Mouse (Mus musculus) heart, embryonic 14.5 days (tissue): ENCODE measurements around the gene Zfp672. TPM values are rescaled to one million over a fixed set of nuclear protein-coding genes. Genes with fewer than 3 reads are reported as not detected.
"Not testable (repeated sequence)": the region's sequence is repeated elsewhere in the genome, so short reads cannot be mapped to it uniquely, and the experiment has no call there.

Source experiments
- ATAC-seq: fragments of 200-750 bp; cut with Nextera tagmentation; 2 replicates; pipeline ENCODE4 v1.8.0; 2017; ENCODE audit warnings: low read depth, moderate TSS enrichment; ENCODE audit not compliant: insufficient number of reproducible peaks, insufficient read depth, low FRiP score
- H3K27ac ChIP-seq, 2 experiments: fragments of 200-500 bp in 1 of 2; fragments of 300-500 bp in 1 of 2; sonication (generic) in 1 of 2; replicated peaks in 1 of 2; 2 replicates each; pipeline ENCODE4 v1.5.1; 2012 to 2014; ENCODE audit warnings: low read depth in 2 of 2, low read length in 2 of 2, control low read depth in 1 of 2, mild to moderate bottlenecking in 1 of 2, mixed read lengths in 1 of 2; ENCODE audit not compliant: control insufficient read depth in 1 of 2, insufficient read depth in 1 of 2
- H3K27me3 ChIP-seq: fragments of 300-500 bp; sonication (generic); 2 replicates; pipeline ENCODE4 v1.6.1; 2014; ENCODE audit warnings: mild to moderate bottlenecking, low read length, control low read depth; ENCODE audit not compliant: control insufficient read depth, insufficient read depth
- H3K36me3 ChIP-seq: fragments of 300-500 bp; sonication (generic); 2 replicates; pipeline ENCODE4 v1.6.1; 2014; ENCODE audit warnings: mild to moderate bottlenecking, control low read depth, low read length, mixed read lengths; ENCODE audit not compliant: control insufficient read depth, insufficient read depth
- H3K4me1 ChIP-seq, 2 experiments: fragments of 200-500 bp in 1 of 2; fragments of 300-500 bp in 1 of 2; sonication (generic) in 1 of 2; 2 replicates each; pipeline ENCODE4 v1.6.1; 2012 to 2014; ENCODE audit warnings: low read length in 2 of 2, control low read depth in 1 of 2, mixed read lengths in 1 of 2; ENCODE audit not compliant: control insufficient read depth in 2 of 2, insufficient read depth in 2 of 2
- H3K4me2 ChIP-seq: fragments of 300-500 bp; sonication (generic); 2 replicates; pipeline ENCODE4 v1.6.1; 2014; ENCODE audit warnings: mild to moderate bottlenecking, low read length
- H3K4me3 ChIP-seq, 2 experiments: fragments of 200-500 bp in 1 of 2; fragments of 300-500 bp in 1 of 2; sonication (generic) in 1 of 2; 2 replicates each; pipeline ENCODE4 v1.5.1; 2012 to 2014; ENCODE audit warnings: low read length in 2 of 2, mild to moderate bottlenecking in 2 of 2, control low read depth in 1 of 2, low read depth in 1 of 2, moderate library complexity in 1 of 2; ENCODE audit not compliant: control insufficient read depth in 1 of 2, insufficient read depth in 1 of 2
- H3K9ac ChIP-seq: fragments of 300-500 bp; sonication (generic); 2 replicates; pipeline ENCODE4 v1.6.1; 2014; ENCODE audit warnings: mild to moderate bottlenecking, low read length
- H3K9me3 ChIP-seq: fragments of 300-500 bp; sonication (generic); 2 replicates; pipeline ENCODE4 v1.6.1; 2016; ENCODE audit warnings: low read length, control low read depth; ENCODE audit not compliant: control insufficient read depth
- WGBS: fragments of 180-500 bp; shearing (Covaris S2); extraction: QIAGEN DNeasy Blood & Tissue Kit; methylation state at CpG from one replicate; pipeline ENCODE4 v1.1.7; 2014; 5-methylcytosine and 5-hydroxymethylcytosine counted together
- polyA plus RNA-seq: library from polyadenylated mRNA; unstranded; fragments of >200 nt; fragmentation: Nextera tagmentation; extraction: Ambion mirVana; gene quantifications from 2 replicates; pipeline ENCODE4 v1.2.1, GENCODE M21; 2014

Gene Zfp672
- polyA plus RNA-seq, 1 experiment from 2014 or later, result 33.9 TPM

DNA sequence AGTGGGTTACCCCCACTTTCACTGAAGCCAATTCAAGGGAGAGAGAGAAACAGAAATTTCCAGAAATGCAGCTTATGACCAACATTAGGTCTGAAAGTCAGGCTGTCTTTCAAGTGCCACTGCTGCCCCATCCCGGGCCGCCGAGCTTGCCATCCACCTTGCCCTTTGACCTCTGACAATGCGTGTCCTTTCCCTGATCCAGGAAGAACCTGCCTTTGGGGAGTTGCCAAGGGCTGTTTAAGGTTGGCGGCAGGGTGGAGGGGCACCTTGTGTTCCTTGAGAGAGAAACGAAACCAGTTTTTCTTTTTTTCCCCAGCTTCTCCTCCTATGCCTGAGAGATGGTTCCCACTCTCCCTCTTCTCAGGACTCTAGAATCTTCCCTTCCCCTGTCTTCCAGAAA lies 32.4 kb upstream of the Zfp672 start:
- not testable (repeated sequence) for H3K4me2 ChIP-seq, H3K27ac ChIP-seq, H3K27me3 ChIP-seq, H3K9ac ChIP-seq, H3K4me3 ChIP-seq, H3K36me3 ChIP-seq, ATAC-seq, H3K4me1 ChIP-seq, H3K9me3 ChIP-seq
- no CpG with 5 or more reads among the region's 6 CpGs for WGBS

DNA sequence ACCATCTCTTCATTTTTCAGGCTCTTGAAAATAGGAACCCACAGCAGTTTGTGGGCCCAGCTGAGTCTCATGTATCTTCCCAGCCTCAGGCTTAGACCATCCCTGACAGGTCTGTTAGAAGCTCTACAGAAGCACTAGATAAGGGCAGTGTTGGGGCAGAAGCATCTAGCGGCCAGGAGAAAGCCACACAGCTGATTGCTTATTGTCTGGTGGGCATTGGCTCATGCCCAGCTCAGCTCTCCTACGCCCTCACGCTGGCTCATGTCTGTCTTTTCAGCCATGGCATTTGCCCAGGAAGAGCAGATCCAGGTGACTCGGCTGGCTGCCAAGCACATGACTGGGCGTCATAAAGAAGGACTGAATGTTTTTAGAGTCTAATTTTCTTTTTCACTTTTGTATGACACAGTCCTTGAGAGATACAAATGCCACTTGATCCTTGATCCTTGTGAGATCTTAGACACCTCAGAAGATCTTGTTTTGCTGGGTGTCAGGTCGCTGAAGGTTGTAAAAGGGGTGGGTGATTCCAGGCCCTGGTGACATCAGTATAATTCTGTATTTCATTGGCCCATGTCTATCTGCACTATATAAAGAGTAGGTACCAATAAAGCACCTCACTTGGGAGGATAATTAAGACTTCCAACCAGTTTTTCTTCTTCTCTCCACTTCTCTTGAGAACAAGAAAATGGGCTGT lies 27.9 kb upstream of the Zfp672 start:
- ATAC-seq, result no peak
- H3K9me3 ChIP-seq, result no peaks in the 10 kb centered on the region
- no peak overlapping the region for H3K9ac ChIP-seq
- H3K36me3 ChIP-seq, result no peaks in the 10 kb centered on the region
- H3K27me3 ChIP-seq, result no peaks in the 10 kb centered on the region
- H3K4me1 ChIP-seq, result no peaks in the 10 kb centered on the region; a peak in 1 of 4 replicates
- no peak overlapping the region for H3K27ac ChIP-seq
- no peak overlapping the region for H3K4me3 ChIP-seq
- 72% methylated on average over 6 of the region's 6 CpGs for WGBS
- no peak overlapping the region for H3K4me2 ChIP-seq

DNA sequence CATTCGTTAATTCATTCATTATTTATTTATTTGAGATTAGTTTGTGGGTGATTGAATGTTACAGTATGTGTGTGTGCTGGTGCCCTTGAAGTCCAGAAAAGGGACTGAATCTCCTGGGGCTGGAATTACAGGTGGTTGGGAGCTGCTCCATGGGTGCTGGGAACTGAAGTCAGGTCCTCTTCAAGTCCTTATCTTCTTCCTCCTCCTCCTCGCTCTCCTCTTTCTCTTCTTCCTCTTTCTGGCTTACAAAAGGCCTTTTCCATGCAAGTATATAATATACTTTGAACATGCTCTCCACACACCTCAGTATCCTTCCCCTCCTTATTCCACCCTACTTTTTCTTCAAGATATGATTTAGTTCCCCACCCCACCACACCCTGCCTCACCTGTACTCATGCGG lies 26.9 kb upstream of the Zfp672 start:
- no peak for ATAC-seq
- Histone ChIP-seq H3K27ac (no peak overlapping the region), H3K4me3 (no peak overlapping the region), H3K27me3 (no peaks in the 10 kb centered on the region), H3K4me2 (no peak overlapping the region), H3K4me1 (no peaks in the 10 kb centered on the region; a peak in 1 of 4 replicates), H3K36me3 (no peaks in the 10 kb centered on the region), H3K9me3 (no peaks in the 10 kb centered on the region), H3K9ac (no peak overlapping the region)
- WGBS, result 91% methylated on average over 3 of the region's 3 CpGs

DNA sequence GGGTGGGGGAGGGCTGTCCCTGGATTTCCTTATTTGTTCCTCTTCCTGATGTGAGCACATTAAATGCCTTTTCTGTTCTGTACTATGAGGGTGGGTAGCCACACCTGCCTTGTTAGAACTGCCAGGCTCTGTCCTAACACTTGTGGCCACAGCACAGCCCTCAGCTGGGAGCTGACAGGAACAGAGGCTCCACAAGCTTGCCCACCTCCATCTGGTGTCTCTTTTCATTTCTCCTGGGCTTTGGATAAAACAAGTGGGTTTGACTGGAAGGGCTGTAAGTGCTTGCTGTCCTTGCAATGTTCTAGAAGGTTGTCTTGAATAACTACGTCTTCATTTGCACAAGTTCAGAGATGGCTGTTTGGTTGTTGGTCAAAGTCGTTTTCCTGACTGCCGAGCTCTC lies 24.8 kb upstream of the Zfp672 start:
- H3K27ac ChIP-seq, result no peak overlapping the region
- H3K4me1 ChIP-seq, result no peaks in the 10 kb centered on the region; a peak in 1 of 4 replicates
- ATAC-seq, result no peak
- WGBS, result 70% methylated on average over 3 of the region's 3 CpGs
- H3K36me3 ChIP-seq, result no peaks in the 10 kb centered on the region
- no peaks in the 10 kb centered on the region for H3K9me3 ChIP-seq
- H3K4me2 ChIP-seq, result no peak overlapping the region
- no peaks in the 10 kb centered on the region for H3K27me3 ChIP-seq
- H3K9ac ChIP-seq, result no peak overlapping the region
- no peak overlapping the region for H3K4me3 ChIP-seq

- WGBS, result 47% methylated on average over 10 of the region's 10 CpGs
- Histone ChIP-seq H3K4me1 (no peaks in the 10 kb centered on the region; a peak in 1 of 4 replicates), H3K4me2 (no peak overlapping the region), H3K27ac (no peak overlapping the region), H3K27me3 (no peaks in the 10 kb centered on the region), H3K36me3 (no peaks in the 10 kb centered on the region), H3K4me3 (no peak overlapping the region), H3K9me3 (no peaks in the 10 kb centered on the region), H3K9ac (no peak overlapping the region)
- ATAC-seq, result no peak
These were observed 24.3 kb upstream of the Zfp672 start for GRCm38 (mm10) chr11:58354476-58354875.

DNA sequence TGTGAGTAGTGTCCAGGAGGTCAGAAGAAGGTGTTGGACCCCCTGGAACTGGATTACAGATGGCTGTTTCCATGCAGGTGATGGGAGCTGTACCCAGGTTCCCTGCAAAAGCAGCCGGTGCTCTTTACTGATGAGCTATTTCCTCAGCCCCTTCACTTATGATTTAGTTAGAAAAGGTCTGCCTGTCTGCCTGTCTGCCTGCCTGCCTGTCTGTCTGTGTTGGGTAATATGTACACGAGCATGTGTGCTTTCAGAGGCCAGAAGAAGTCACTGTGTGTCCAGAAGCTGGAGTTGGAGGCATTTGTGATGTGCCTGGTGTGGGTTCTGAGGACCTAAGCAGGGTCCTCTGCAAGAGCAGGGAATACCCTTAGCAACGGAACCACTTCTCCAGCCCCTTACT lies 23.6 kb upstream of the Zfp672 start:
- no peaks in the 10 kb centered on the region for H3K36me3 ChIP-seq
- no peak overlapping the region for H3K27ac ChIP-seq
- no peaks in the 10 kb centered on the region; a peak in 1 of 4 replicates for H3K4me1 ChIP-seq
- H3K27me3 ChIP-seq, result no peaks in the 10 kb centered on the region
- no peak overlapping the region for H3K4me3 ChIP-seq
- H3K9me3 ChIP-seq, result no peaks in the 10 kb centered on the region
- no peak overlapping the region for H3K9ac ChIP-seq
- no peak overlapping the region for H3K4me2 ChIP-seq
- ATAC-seq, result no peak
- WGBS, result 66% methylated on average over 3 of the region's 3 CpGs

DNA sequence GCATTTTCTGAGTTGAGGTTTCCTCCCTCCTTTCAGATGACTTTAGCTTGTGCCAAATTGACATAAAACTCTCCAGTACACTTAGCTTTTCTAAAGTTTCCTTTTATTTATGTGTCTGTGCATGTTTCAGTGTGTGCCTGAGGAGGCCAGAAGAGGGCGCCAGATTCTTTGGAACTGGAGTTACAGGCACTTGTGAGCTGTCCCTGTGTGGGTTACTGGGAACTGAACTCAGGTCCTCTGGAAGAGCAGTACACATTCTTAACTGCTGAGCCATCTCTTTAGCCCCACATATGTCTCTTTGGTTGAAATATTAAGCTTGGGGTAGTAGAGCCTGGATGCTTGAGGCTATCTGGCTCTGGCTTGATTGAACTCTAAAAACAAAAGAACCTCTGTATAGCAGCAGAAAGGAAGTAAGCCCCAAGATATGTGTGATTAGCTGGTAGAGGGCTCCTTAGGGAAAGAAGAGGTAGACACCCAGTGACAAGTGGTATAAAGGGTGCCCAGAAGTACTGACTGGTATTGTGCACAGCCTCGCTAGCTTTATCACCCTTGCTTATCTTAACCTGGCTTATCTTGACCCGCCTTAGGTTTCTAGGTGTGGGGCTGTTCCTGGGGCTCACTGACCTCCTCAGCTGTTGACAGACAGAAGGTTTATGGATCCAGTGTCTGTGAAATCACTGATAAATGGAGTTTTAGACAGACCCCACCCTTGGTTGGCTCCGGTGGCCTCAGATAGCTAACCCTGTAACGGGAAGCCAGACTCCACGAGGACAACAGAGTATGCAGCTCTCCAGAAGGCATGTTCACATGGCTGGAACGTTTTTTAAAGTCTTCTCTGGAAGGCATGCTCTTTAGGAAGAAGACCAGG lies 22.8 kb upstream of the Zfp672 start:
- Histone ChIP-seq H3K36me3 (peaks cover 3% of the 10 kb centered on the region), H3K27me3 (no peaks in the 10 kb centered on the region), H3K9ac (no peak overlapping the region), H3K4me1 (no peaks in the 10 kb centered on the region; a peak in 1 of 4 replicates), H3K4me2 (no peak overlapping the region), H3K27ac (no peak overlapping the region), H3K9me3 (no peaks in the 10 kb centered on the region), H3K4me3 (no peak overlapping the region)
- 17% methylated on average over 7 of the region's 7 CpGs for WGBS
- ATAC-seq, result no peak
